Mouse (Mus musculus): ENCODE data around the gene Armc12.

Armc12 gene

DNA sequence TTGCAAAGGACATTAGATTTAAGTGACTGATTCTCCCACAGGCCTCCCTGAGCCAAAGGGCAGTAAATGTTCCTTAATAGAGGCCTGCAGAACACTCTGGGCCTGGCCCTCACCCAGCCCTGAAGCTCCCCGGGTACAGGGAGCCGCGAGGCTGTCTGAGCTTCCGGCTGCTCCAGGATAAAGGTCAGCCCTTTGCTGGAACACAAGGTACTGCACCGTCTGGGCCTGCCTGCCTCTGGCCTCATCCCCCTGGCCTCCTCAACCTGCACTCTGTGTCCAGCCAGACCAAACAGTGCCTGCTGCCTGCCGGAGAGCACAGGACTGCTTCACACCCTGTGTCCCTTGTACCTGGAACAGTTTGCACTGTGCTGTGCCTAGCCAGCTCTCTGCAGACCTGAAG is 17.9 kb upstream of the Armc12 start:
- ATAC-seq (ENCODE audit: insufficient number of reproducible peaks, low FRiP score, low TSS enrichment), result no peak

DNA sequence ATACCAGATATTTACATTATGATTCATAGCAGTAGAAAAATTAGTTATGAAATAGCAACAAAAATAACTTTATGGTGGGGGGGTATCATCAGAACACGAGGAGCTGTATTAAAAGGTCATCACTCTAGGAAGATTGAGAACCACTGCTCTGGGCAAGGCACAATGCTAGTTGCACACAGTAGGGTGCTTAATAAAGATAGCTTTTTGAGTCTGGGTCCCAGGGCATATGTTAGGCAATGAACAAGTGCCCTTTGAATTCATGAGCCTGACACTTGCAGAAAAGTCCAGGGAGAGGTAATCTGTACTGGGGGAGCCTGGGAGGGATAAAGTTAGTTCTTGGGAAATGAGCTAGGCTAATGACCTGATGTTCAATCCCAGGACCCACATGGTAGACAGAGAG is 17.3 kb upstream of the Armc12 start:
- no peak for ATAC-seq (ENCODE audit: insufficient number of reproducible peaks, low FRiP score, low TSS enrichment)

DNA sequence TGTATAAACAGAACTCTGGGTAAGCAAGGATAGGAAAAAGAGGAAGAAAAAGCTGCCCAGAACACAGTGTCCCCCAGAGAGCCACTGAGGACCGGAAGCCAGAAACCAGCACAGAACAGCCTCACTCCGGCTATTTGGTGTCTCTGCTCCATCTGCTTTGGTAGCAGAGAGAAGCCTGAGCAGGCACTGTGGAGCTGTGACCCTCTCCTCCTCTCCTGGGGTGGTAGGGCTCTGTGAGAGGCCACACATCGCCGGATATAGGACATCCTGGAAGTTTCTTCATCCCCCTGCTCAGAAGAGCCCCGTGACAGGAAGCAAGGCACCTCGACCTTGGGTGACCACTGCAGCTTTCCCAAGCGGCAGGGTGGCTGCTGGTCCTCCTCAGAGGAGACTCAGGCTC is 16.8 kb upstream of the Armc12 start:
- ATAC-seq (ENCODE audit: insufficient number of reproducible peaks, low FRiP score, low TSS enrichment), result no peak

DNA sequence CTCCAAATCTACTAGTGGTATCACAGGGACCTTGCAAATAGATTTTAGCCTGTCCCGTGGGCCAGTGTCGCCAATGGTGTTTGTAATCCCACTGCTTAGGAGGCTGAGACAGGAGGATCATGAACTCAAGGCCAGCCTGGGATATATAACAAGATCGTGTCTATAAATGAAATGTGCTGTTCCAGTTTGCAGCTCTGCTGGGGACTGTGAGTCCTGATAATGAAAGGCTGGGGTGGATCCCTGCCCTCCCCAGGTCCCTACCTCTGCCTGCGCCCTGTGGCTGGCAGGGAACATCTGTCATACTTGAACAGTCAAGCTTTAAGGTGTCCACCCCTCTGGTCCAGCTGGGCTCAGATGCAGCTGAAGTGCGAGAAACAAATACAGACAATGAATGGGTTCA is 16.1 kb upstream of the Armc12 start:
- ATAC-seq (ENCODE audit: insufficient number of reproducible peaks, low FRiP score, low TSS enrichment), result no peak

DNA sequence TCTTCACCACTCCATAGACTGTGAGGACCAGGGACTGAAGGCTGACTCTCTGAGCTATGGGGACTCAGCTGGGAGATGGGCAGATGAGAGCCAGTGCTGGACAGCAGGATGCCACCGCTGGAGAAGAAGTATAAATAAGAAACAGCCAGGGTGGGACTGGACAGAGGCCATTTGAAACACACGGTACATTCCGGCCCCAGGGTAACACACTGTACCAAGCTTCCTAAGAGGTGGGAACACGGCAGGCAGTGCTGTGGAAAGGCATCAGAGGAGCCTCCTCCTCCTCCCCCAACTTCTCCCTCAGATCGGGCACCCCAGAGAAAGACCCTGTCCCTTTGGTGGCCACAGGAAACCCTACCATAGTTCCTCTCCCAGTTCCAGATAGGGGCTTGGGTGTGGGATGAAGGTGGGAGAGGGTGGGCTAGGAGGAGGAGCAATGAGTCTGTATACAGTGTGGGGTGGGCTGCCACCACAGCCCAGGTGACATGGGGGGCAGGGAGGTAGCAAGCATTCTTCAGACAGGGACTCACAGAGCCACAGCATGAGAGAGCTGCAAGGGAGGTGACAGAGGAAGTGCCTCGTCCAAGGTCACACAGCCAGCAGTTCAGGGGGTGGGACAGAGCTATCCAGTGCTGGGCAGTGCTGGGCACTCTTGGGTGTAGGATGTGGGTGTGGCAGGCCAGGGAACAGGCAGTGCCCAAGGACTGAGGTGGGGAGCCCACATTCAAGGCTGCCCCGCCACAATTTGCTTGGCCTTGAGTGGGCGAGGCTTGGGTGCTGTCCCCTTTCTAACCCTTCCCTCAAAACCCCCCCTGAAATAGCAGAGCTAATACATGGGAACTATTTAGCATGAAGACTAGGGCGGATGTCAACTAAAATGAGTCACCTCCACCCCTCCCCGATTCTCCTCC is 14.9 kb upstream of the Armc12 start:
- ATAC-seq (ENCODE audit: insufficient number of reproducible peaks, low FRiP score, low TSS enrichment), result no peak

DNA sequence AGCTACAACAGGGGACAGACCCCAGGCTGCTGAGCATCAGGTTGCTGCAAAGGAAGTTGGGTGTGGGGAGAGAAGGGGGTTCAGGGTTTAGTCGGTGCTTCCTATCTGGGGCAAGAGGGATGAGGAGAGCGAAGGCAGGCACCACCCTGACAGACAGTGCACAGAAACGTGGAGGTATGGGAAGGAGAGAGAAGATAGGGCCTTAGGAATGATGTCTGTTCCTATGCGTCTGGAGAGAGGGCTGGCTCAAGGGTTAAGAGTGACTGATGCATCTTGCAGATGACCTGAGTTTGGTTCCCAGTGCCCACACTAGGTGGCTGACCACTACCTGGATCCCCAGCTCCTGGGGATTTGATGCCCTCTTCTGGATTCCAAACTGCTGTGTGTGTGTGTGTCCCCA is 13.7 kb upstream of the Armc12 start:
- ATAC-seq (ENCODE audit: insufficient number of reproducible peaks, low FRiP score, low TSS enrichment), result no peak

DNA sequence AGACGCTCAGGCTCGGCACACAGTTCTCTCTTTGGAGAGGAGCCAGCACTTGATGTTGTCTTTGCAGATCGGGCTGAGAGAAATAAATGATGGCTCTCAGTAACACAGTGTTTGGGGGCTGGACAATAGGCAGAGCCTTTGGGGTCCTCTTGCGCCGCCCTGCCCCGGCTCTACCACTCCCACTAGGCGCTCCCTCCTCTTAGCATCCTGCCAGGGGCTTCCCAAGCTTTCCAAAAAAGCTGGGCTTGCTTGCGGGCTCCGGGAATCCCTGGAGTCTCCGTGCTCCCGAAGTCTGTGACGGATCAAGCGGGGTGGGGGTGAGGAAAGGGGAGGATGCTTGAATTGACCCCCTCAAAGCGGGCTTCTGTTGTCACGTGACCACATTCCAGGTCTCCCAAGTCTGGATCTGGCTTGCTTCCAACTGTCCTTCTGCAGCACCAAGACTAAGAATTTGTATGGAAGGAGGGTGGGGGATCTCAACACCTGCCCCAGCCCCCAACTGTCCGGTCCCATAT is 13.1 kb upstream of the Armc12 start, which contains the start of gene Fkbp5:
TSS of gene Fkbp5 (minus strand) at position 87 of the 515 bp plus-strand sequence.
- ATAC-seq (ENCODE audit: insufficient number of reproducible peaks, low FRiP score, low TSS enrichment), result no peak

DNA sequence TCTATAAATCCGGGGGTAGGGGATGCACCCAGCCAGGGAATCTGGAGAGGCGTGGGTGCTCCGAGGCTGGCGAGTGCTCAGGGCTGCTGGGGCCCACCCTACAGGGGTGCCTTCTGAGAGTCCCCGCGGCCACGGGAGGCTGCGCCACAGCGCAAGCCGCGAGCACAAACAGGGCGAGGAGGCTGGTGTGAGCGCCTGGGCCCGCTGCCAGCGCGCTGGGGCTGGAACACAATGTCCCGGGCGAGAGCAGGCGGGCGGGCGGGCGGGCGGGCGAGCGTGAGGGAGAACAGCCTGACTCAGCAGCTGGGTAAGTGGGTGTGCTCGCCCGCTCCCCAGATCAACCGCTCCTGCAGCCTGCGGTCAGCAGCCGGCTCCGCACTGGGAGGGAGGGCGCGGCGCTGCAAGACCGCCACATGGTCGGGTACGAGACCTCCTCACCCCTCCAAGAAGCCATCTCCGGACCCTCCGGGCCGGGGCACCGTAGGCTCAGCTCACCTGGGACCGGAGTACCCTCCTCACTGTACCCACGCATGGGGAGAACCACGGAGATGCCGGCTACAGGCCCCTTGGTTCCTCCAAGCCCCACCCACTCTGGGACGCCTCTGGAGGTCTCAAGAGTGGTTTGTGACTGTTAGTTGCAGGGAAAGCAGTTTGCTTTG is 12.5 kb upstream of the Armc12 start:
- ATAC-seq (ENCODE audit: insufficient number of reproducible peaks, low FRiP score, low TSS enrichment), result no peak

DNA sequence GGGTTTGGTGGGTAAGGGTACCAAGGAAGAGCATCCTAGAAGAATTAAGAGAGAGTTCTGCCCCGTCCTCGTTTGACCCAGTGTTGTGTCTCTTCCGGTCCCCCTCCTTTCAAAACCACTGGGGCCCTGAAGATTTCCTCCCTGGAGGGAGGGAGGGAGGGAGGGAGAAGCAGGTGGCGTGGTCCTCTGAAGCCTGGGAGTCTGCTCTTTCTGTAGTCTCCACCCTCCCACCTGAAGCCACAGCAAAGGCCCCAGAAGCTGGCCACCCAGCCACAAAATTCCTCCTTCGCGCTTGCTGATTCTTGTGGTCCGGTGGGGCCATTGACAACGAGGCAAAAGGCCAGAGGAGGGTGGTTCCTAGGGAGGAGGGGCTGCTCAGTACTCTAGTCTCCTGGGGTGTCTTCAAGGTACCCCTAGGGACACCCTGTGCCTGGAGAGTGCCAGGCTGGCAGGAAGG is 12.0 kb upstream of the Armc12 start:
- no peak for ATAC-seq (ENCODE audit: insufficient number of reproducible peaks, low FRiP score, low TSS enrichment)

DNA sequence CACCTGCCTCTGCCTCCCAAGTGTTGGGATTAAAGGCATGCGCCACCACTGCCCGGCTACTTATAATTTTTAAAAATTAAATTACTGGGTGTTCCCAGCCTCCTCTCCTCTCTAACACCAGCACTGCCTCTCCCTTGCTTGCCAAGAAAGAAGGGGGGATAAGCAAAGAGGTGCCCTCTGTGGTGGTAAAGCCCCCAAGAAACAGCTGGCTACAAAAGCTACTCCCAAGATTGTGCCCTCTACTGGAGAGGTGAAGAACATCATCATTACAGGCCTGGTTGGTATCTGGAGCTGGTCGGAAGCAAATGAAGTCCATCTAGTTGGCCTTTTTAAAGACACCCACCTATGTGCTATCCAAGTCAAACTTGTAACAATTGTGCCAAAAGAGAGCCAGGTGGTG is 10.8 kb upstream of the Armc12 start:
- no peak for ATAC-seq (ENCODE audit: insufficient number of reproducible peaks, low FRiP score, low TSS enrichment)

DNA sequence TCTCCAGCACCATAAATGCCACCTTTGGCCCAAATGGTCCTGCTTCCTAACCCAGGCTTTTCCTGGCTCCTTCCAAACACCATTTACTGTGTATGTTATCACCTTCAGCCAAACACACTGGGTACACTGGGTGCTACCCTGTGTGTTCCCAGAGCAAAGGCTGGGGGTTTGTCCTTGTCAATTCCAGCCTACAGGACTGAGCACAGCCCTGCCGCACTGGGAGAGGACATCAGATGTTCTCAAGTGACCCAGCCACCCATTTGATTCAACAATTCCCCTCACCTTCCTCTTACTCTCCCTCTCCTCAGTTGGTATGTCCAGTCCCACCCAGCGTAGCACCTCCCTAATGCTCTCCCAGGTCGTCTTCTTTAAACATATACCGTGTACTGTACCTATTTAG is 10.0 kb upstream of the Armc12 start:
- ATAC-seq (ENCODE audit: insufficient number of reproducible peaks, low FRiP score, low TSS enrichment), result no peak

DNA sequence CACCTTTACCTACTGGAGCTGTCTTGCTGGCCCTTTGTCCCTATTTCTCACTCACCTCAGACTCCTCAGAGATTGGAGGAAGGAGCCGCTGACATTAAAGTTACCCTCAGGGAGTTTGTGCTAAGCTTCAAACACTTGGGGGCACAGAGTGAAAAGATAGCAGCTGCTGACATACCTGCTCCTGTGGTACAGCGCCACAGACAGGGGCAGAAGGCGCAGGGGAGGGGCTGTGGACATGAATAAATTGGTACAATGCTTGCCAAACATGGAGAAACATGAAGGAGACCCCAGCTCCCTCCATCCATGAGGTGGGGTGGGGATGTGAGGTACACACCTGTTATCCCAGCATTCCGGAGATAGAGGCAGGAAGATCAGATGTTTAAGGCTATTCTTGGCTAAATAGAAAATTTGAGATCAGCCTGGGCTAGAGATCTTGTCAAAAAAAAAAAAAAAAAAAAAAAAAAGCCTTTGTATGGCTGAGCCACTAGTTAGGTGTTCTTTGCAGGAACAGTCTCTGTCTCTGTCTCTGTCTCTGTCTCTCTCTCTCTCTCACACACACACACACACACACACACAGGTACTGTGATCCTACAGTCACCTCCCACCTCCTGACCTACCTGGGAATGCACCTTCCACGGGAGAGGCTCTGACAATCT is 9.4 kb upstream of the Armc12 start:
- ATAC-seq (ENCODE audit: insufficient number of reproducible peaks, low FRiP score, low TSS enrichment), result no peak

DNA sequence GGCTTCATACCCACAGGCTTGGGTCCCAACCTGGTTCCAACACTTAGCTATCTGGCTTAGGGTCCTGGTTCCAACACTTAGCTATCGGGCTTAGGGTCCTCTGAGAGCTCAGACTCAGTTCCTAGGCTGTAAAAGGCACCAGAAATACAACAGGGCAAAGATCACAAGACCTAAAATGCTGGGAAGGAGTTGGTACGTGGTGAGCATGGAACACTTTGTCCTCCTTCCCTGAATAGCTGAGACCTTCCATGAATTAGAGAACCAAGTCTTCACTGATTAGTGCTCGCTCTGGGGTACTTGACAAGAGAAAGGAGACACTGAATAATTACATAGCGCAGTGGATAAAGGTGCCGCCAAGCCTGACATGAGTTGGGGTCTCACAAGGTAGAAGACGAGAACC is 8.7 kb upstream of the Armc12 start:
- no peak for ATAC-seq (ENCODE audit: insufficient number of reproducible peaks, low FRiP score, low TSS enrichment)

DNA sequence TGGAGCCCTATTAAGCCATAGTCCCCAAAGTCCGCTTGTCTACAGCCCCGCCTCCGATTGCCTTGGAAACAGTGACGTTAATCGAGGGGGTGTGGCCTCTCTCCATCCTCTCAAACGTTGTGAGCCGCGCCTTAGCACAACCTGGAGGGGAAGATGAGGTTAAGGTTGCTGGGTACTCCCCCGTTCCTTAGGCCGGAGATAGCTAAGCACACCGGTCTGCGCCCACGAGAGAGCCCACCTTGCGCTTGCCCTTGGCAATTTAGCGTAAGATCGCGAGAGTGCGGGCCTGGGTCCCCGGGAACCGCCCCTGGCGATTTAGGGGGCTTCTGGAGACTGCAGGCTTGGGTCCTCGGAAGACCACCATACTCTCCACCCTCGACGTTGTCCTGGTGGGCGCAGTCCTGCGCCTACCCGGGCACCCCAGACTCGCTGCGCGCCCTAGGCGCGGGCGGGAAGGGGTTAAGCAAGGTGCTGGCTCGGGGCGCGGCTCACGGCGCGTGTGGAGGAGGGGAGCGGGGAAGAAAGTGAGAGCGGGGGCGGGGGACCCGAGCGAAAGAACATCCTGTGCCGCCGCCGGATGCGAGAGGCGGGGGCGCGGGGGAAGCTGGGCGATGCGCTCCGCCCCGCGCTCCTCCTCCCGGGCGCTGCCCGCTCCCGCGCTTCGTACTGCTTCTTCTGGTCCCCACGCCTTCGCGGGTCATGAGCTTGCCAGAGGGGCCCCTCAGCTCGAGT is 7.8 kb upstream of the Armc12 start:
- ATAC-seq (ENCODE audit: insufficient number of reproducible peaks, low FRiP score, low TSS enrichment), result peak; percentile 85; the same call in 1 of the 2 replicates

DNA sequence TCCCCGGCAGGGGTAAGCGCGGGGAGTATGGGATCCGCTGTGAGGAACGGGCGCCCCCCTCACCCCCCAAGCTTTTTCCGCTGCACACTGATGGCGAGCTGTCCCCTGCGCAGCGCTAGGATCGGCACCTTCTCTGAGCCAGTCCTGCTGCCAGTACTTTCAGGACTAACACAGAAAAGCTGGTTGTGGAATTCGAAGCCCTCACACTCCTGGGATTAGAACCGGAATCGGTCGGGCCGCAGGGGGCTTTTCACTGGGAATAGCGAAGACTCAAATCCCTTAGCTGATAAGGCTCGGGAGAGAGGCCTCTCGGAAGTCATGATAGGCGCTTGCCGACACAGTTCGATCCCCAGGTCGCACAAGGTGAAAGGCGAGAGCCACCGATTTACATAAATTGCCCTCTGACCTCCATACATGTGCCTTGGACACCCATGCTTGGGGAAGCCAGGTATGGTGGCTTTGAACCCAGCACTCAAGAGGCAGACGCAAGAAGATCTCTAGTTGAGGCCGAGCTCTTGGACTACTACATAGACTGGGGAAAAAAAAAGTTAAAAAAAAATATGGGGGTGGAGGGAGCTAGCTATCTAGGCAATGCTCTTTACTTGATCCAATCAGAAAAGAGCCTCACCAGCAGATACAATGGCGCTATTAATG is 7.1 kb upstream of the Armc12 start:
- ATAC-seq (ENCODE audit: insufficient number of reproducible peaks, low FRiP score, low TSS enrichment), result no peak

DNA sequence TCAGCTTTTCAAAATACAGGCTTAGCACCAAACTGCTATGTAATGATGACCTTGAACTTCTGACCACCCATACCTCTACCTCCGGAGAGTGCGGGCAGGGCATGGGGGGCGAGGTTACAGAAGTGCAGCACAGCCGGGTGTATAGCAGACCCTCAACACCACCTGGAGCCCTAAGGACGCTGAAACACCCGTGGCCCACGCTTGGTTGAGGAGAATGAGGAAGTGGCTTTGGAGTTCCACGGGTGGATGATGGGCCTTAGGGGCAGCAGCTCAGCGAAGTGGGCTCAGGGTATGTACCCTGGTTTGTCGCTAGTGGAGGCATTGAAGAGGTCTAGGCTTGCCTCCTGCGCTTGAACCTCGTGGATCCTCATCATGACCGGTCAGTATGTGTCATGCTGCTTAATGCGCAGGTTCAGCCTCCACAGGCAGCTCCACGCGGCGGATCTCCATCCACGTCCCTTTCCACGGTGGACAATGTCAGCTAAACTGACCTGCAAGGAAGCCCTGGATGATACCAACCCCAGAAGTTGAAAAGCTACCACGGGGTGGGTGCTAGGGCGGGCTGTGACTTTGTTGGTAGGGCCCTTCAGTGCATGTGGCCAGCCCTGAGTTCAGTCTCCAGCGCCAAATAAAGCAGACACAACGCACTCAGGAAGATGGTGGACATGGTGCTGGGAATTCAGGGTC is 6.5 kb upstream of the Armc12 start:
- no peak for ATAC-seq (ENCODE audit: insufficient number of reproducible peaks, low FRiP score, low TSS enrichment)

DNA sequence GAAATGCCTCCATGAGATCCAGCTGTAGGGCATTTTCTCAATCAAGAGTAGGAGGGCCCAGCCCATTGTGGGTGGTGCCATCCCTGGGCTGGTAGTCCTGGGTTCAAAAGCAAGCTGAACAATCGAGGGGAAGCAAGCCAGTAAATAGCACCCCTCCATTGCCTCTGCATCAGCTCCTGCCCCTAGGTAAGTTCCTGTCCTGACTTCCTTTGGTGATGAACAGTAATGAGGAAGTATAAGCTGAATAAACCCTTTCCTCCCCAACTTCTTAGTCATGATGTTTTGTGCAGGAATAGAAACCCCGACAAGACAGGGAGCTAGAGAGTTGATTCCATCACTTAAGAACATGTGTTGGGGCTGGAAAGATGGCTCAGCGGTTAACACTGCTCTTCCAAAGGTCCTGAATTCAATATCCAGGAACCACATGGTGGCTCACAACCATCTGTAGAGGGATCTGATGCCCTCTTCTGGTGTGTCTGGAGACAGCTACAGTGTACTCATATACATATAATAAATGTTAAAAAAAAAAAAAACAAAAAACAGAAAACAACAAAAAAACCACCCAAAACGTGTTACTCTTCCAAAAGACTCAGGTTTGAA is 5.7 kb upstream of the Armc12 start:
- ATAC-seq (ENCODE audit: insufficient number of reproducible peaks, low FRiP score, low TSS enrichment), result no peak

DNA sequence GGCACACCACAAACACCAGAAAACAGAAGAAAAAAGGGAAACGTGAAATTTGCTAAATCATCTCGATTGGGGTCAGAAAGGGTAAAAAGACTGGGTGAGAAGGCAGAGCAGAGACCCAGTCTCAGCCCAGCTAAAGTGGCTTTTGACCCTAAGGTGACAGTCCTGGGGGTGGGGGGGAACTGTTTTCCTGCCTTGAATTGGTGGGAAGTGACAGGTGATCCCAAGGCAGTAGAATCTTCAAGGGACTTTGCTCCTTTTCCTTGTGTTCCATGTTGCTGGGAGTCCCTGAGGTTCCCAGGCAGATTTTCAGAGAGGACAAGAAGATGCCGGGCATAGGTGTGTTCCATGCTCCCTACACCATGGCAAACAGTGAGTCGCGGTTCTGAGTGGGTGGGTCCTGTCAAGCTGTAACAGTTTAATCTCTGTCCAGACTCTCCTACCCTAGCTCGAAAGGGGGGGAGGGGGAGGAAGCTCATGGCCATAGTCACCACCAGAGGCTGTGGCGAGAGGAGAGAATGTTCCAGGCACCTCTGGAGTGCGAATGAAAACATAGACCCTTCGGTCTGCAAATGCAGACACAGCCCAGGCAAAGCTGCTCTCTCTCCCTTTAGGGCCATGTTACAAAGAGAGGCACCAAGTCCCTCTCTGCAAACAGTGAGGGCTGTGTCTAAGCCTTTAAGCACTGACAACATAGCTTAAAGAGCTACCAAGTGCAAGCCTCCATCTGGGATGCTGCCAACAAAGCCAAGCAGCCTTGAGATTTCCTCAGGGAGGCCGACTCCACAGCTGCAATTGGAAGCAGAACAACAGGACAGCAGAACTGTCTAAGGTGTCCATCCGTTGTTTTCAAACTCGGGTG is 3.2 kb upstream of the Armc12 start:
- no peak; the same call in 1 of the 2 replicates for ATAC-seq (ENCODE audit: insufficient number of reproducible peaks, low FRiP score, low TSS enrichment)
